Mouse (Mus musculus) spleen, adult 10 weeks (tissue): Measurements from ENCODE around the gene Gm45902. TPM values are rescaled to one million over a fixed set of nuclear protein-coding genes. Genes with fewer than 3 reads are reported as not detected.

ENCODE experiments used
- polyA plus RNA-seq: library from polyadenylated mRNA; stranded (reverse); fragments of 350-450 nt; fragmentation: Illumina TruSeq; extraction: RNeasy Lipid Tissue Mini Kit (QIAGEN cat#74804); gene quantifications from one replicate; pipeline ENCODE4 v1.2.3, GENCODE M21; 2015; ENCODE audit warnings: low replicate concordance; ENCODE audit not compliant: insufficient read depth

Gm45902 gene
- polyA plus RNA-seq, result 3.5 TPM

DNA sequence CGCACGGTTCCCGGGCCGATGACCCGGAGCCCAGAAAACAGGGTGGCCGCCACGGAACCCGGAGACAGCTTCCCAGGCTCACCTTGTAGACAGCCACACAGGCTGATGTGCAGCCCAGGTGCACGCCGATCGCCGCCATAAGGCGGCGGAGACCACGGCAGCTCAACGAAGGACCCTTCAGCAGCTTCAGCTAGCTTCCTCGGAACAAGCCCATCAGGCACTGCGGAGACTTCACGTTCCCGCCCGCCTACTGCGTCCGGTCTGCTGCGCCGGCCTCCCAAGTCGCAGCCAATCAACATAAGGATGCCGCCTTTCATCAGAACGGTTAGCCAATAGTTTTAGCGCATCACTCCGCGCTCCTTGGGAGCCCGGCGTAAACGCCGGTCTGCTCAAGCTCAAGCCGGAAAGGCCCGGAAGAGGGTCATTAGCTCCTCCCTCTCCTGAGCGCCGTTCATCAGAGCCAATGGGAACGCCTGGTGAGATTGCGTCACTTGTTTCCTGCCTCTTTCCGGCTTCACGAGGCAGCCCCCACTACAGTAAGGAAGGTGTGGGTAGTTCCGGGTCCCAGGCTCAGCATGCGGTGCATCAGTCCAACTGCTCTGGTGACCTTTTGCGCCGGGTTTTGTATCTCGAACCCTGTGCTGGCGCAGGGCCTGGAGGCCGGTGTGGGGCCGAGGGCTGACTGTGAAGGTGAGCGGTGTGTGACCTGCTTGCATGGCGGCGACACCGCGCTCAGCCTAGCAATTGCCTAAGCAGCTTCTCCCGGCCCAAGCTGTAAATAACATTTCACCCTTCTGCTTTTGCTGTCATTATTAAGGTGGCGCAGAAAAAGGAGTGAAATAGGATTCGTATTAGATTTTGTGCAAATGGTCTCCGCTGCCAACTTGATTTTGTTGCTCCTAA lies at the start of gene Gm45902, which contains the start of the genes Hspa14 and Cdnf:
Gene Gm45902, minus strand, starts transcription at position 239 of the 903 bp plus-strand sequence.
Gene Hspa14, minus strand, starts transcription at position 263 of the 903 bp plus-strand sequence.
Gene Cdnf, plus strand, starts transcription at position 479 of the 903 bp plus-strand sequence.

DNA sequence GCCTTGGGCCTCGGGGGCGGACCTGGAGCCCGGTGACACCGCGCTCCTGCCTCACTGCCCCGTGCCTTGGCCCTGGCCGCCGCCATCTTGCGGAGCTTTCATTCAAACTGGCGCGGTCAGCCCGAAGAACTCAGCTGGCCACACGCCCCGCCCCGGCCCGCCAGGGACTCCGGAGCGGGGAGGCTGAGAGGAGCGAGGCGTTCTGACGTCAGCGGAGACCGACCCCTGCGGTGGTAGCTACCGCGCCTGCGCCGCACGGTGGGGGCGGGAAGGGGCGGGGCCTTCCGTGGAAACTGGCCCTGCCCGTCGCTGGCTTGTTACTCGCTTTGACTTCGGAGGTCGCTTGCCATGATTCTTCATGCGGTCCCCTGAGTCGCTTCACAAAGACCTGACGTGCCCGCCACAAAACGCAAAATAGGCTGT lies 37.7 kb downstream of the Gm45902 start, which contains the start of gene Suv39h2:
Gene Suv39h2, minus strand, starts transcription at position 171 of the 423 bp plus-strand sequence.

Other genes starting within 250 kb of the Gm45902 start
- gene Nmt2, start 228.6 kb downstream of the Gm45902 start, polyA plus RNA-seq, result 33.9 TPM
- 16.1 TPM for gene Rpp38, start 180.1 kb downstream of the Gm45902 start, polyA plus RNA-seq
- gene Acbd7, start 176.6 kb downstream of the Gm45902 start, polyA plus RNA-seq, result not detected
- gene Olah, start 115.6 kb downstream of the Gm45902 start, polyA plus RNA-seq, result not detected
- gene Meig1, start 90.1 kb downstream of the Gm45902 start, polyA plus RNA-seq, result not detected
- 43.2 TPM for gene Dclre1c, start 88.7 kb downstream of the Gm45902 start, polyA plus RNA-seq
- 2.9 TPM for gene Suv39h2, start 37.8 kb downstream of the Gm45902 start, polyA plus RNA-seq
- gene Hspa14, start within 50 bp of the Gm45902 start, polyA plus RNA-seq, result 88.9 TPM
- 1.6 TPM for gene Cdnf, start 240 bp upstream of the Gm45902 start, polyA plus RNA-seq
- gene Fam107b, start 57.7 kb upstream of the Gm45902 start, polyA plus RNA-seq, result 335 TPM